Comparison of ENCODE assay signal across 8 mouse cellular contexts in genomic region chr9:15357484-15358275, GRCm38 (mm10). TPM values are rescaled to one million over a fixed set of nuclear protein-coding genes. Genes with fewer than 3 reads are reported as not detected.
DNase-seq lines count a peak whose midpoint lies in the region; ATAC-seq and TF ChIP-seq lines count a peak whose summit lies in the region.

Cep295 (minus strand) TSS chr9:15357788.

- peak within 1 kb of the TSS; percentile 60 for H3K27ac ChIP-seq in bone marrow, adult 2 months (ENCODE audit: control insufficient read depth, insufficient read depth, low read depth, low read length, poor library complexity)
- H3K27ac ChIP-seq in embryonic facial prominence, embryonic 15.5 days (replicated peaks) = peak within 1 kb of the TSS; percentile 76
- peak within 1 kb of the TSS; percentile 53 for H3K27ac ChIP-seq in limb, embryonic 14.5 days (replicated peaks; ENCODE audit: low read depth, low read length)
- peak within 1 kb of the TSS; percentile 86 for H3K27ac ChIP-seq in midbrain, postnatal 0 days (ENCODE audit: low read depth, low read length)

- no peaks in the 10 kb centered on the region for H3K27me3 ChIP-seq in embryonic facial prominence, embryonic 15.5 days
- no peaks in the 10 kb centered on the region for H3K27me3 ChIP-seq in limb, embryonic 14.5 days (ENCODE audit: control insufficient read depth, insufficient read depth, low read length)
- 0 out of 2 replicates have a peak, but pooled peaks cover 5% of the 10 kb centered on the region for H3K27me3 ChIP-seq in midbrain, postnatal 0 days (ENCODE audit: insufficient read depth, low read length)

- ATAC-seq in embryonic facial prominence, embryonic 15.5 days (ENCODE audit: insufficient number of reproducible peaks, low FRiP score, low TSS enrichment, low read depth) = peak; percentile 99
- ATAC-seq in limb, embryonic 14.5 days (ENCODE audit: low FRiP score, low read depth) = peak; percentile 99
- ATAC-seq in midbrain, postnatal 0 days (ENCODE audit: low FRiP score) = peak; percentile 100

- peak; percentile 83 for TF ChIP-seq POLR2A in bone marrow, adult 2 months (IDR thresholded peaks at IDR 0.05; ENCODE audit: borderline replicate concordance, control insufficient read depth, low read depth, low read length)
- peak; percentile 66; the same call in 1 of the 2 replicates for TF ChIP-seq POLR2A in limb, embryonic 14.5 days (IDR thresholded peaks at IDR 0.05; ENCODE audit: borderline replicate concordance, extremely low read depth, insufficient read depth, insufficient read length)

- under 1% methylated on average over 60 of the region's 60 CpGs for whole genome bisulfite sequencing in bone marrow, adult 2 months
- WGBS in embryonic facial prominence, embryonic 15.5 days = 2% methylated on average over 60 of the region's 60 CpGs
- WGBS in limb, embryonic 14.5 days = 4% methylated on average over 49 of the region's 60 CpGs
- WGBS in midbrain, postnatal 0 days = 2% methylated on average over 60 of the region's 60 CpGs

- no peaks in the 10 kb centered on the region for H3K9me3 ChIP-seq in embryonic facial prominence, embryonic 15.5 days (replicated peaks)
- H3K9me3 ChIP-seq in limb, embryonic 14.5 days (ENCODE audit: control insufficient read depth, low read length) = no peaks in the 10 kb centered on the region
- no peaks in the 10 kb centered on the region for H3K9me3 ChIP-seq in midbrain, postnatal 0 days (ENCODE audit: low read length)

- peak within 1 kb of the TSS; percentile 63 for H3K4me2 ChIP-seq in embryonic facial prominence, embryonic 15.5 days (replicated peaks)
- H3K4me2 ChIP-seq in limb, embryonic 14.5 days (replicated peaks; ENCODE audit: low read depth, low read length, severe bottlenecking) = peak within 1 kb of the TSS; percentile 80
- peak within 1 kb of the TSS; percentile 61 for H3K4me2 ChIP-seq in midbrain, postnatal 0 days (ENCODE audit: low read depth, low read length, poor library complexity, severe bottlenecking)

- H3K4me3 ChIP-seq in bone marrow, adult 2 months (replicated peaks; ENCODE audit: control insufficient read depth, low read depth, low read length) = peak within 1 kb of the TSS; percentile 76
- peak within 1 kb of the TSS; percentile 72 for H3K4me3 ChIP-seq in embryonic facial prominence, embryonic 15.5 days (replicated peaks)
- H3K4me3 ChIP-seq in limb, embryonic 14.5 days (replicated peaks; ENCODE audit: low read length) = peak within 1 kb of the TSS; percentile 83
- H3K4me3 ChIP-seq in midbrain, postnatal 0 days (ENCODE audit: low read depth, low read length) = peak within 1 kb of the TSS; percentile 82

- TF ChIP-seq CTCF in bone marrow, adult 2 months (IDR thresholded peaks at IDR 0.05; ENCODE audit: control insufficient read depth, insufficient read depth, low read length) = no peak
- no peak for TF ChIP-seq CTCF in midbrain, postnatal 0 days (IDR thresholded peaks at IDR 0.05)

- H3K36me3 ChIP-seq in embryonic facial prominence, embryonic 15.5 days = 0 out of 2 replicates have a peak, but pooled peaks cover 9% of the 10 kb centered on the region
- H3K36me3 ChIP-seq in limb, embryonic 14.5 days (ENCODE audit: control insufficient read depth, insufficient read depth, low read length) = no peaks in the 10 kb centered on the region; the same call in 1 of the 2 replicates
- no peaks in the 10 kb centered on the region for H3K36me3 ChIP-seq in midbrain, postnatal 0 days (ENCODE audit: insufficient read depth, low read length)

- H3K4me1 ChIP-seq in bone marrow, adult 2 months (ENCODE audit: control insufficient read depth, insufficient read depth, low read length) = no peaks in the 10 kb centered on the region; the same call in 1 of the 2 replicates
- no peaks in the 10 kb centered on the region for H3K4me1 ChIP-seq in embryonic facial prominence, embryonic 15.5 days
- H3K4me1 ChIP-seq in limb, embryonic 14.5 days (ENCODE audit: control insufficient read depth, insufficient read depth, low read length) = no peaks in the 10 kb centered on the region
- H3K4me1 ChIP-seq in midbrain, postnatal 0 days (ENCODE audit: insufficient read depth, low read length) = no peaks in the 10 kb centered on the region

- DNase-seq in 416B (ENCODE audit: low read depth) = peak; percentile 94
- DNase-seq in heart, adult 8-10 months (ENCODE audit: low spot score) = peak; percentile 94
- DNase-seq in kidney, adult 9 months = peak; percentile 95
- DNase-seq in limb, embryonic 14.5 days (ENCODE audit: low spot score) = peak; percentile 93
- DNase-seq in midbrain, postnatal 0 days (ENCODE audit: low spot score) = peak; percentile 97
- peak; percentile 93 to 96 for DNase-seq in spleen, postnatal 14 days (ENCODE audit: low spot score in 2 of 2)

- H3K9ac ChIP-seq in embryonic facial prominence, embryonic 15.5 days = peak within 1 kb of the TSS; percentile 72
- H3K9ac ChIP-seq in limb, embryonic 14.5 days (ENCODE audit: low read depth, low read length, severe bottlenecking) = peak within 1 kb of the TSS; percentile 81
- H3K9ac ChIP-seq in midbrain, postnatal 0 days (replicated peaks; ENCODE audit: low read length, poor library complexity, severe bottlenecking) = peak within 1 kb of the TSS; percentile 83

RNA-seq across cellular contexts. Expression of gene Cep295, which starts in this region (rescaled TPM):
- 26.7 and 56.4 TPM in 2 replicates for polyA plus RNA-seq in bone marrow, adult 2 months (2011; ENCODE audit: insufficient read depth, insufficient read length, low replicate concordance, missing spikeins)
- 12.9 and 13.7 TPM in 2 replicates for polyA plus RNA-seq in embryonic facial prominence, embryonic 15.5 days (2015; fragmentation: Nextera tagmentation; extraction: Ambion mirVana)
- total RNA-seq in heart, adult 8-10 months (2022) = 1 to 10 TPM; 4.3 to 5.5 (median 5.3) TPM
- polyA plus RNA-seq in limb, embryonic 14.5 days (2012; rRNA removed) = 25.4 and 29.8 TPM in 2 replicates
- polyA plus RNA-seq in limb, embryonic 14.5 days (2014; fragmentation: Nextera tagmentation; extraction: Ambion mirVana) = 15.3 and 18.0 TPM in 2 replicates
- total RNA-seq in midbrain, postnatal 0 days (2014; rRNA removed) = 17.8 and 30.6 TPM in 2 replicates
- 8.9 and 11.2 TPM in 2 replicates for polyA plus RNA-seq in midbrain, postnatal 0 days (2015; fragmentation: Nextera tagmentation; extraction: Ambion mirVana)

Comparison
In these comparisons a context has a peak if more than half of its experiments do, and no peak if none do; other contexts are left out.
1. Peak in every context shown above with its lines: DNase-seq, ATAC-seq, H3K4me3 ChIP-seq and H3K27ac ChIP-seq.